23 mouse cellular contexts compared by ENCODE assay signal in the genomic region with DNA sequence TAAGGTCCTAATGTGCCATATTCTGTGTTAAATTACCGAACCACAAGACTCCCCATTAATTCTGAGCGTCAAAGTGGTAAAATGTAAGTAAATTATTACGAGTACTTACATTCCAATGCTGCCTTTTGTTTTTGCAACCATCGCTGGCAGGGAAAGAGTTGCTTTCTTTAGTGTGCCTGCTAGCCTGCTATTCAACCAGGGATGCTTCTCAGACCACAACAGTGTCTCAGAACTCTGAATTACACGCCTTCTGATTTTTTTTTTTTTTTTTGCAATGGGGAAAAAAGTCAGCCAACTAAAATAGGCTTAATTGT. TPM values are rescaled to one million over a fixed set of nuclear protein-coding genes. Genes with fewer than 3 reads are reported as not detected.
DNase-seq lines count a peak whose midpoint lies in the region; ATAC-seq and TF ChIP-seq lines count a peak whose summit lies in the region.
"Had no signal": no experiment of that assay in that cellular context is flagged by ENCODE, and none has a peak within 500 bp of the region (broad histone marks: within the 10 kb centered on the region; RNA-seq: fewer than 3 reads in every experiment).

No protein-coding gene starts in this region.

- no peak for TF ChIP-seq CTCF in forebrain, postnatal 0 days (IDR thresholded peaks at IDR 0.05; ENCODE audit: low read depth)
- no peak for TF ChIP-seq CTCF in heart, postnatal 0 days (IDR thresholded peaks at IDR 0.05; ENCODE audit: low read depth)
- TF ChIP-seq CTCF in brain, embryonic 14.5 days (IDR thresholded peaks at IDR 0.05; ENCODE audit: borderline replicate concordance, extremely low read depth, insufficient read depth, insufficient read length) = no peak
- no peak for TF ChIP-seq CTCF in midbrain, postnatal 0 days (IDR thresholded peaks at IDR 0.05)

- WGBS in forebrain, postnatal 0 days = 23% methylated on average over 5 of the region's 5 CpGs
- 80% methylated on average over 5 of the region's 5 CpGs for WGBS in forebrain, embryonic 10.5 days
- 39% methylated on average over 5 of the region's 5 CpGs for WGBS in heart, postnatal 0 days
- 42% methylated on average over 5 of the region's 5 CpGs for WGBS in midbrain, postnatal 0 days

- ATAC-seq in forebrain, postnatal 0 days = no peak
- ATAC-seq in heart, postnatal 0 days (ENCODE audit: insufficient read depth, low read depth) = peak; percentile 35; the same call in 1 of the 2 replicates
- ATAC-seq in midbrain, postnatal 0 days (ENCODE audit: low FRiP score) = no peak
- ATAC-seq: intestine, postnatal 0 days had no signal

- no peaks in the 10 kb centered on the region for H3K9me3 ChIP-seq in forebrain, postnatal 0 days (ENCODE audit: low read length)
- no peaks in the 10 kb centered on the region for H3K9me3 ChIP-seq in forebrain, embryonic 10.5 days
- H3K9me3 ChIP-seq in heart, postnatal 0 days (replicated peaks; ENCODE audit: control insufficient read depth, low read length) = no peaks in the 10 kb centered on the region
- H3K9me3 ChIP-seq in midbrain, postnatal 0 days (ENCODE audit: low read length) = no peaks in the 10 kb centered on the region
- H3K9me3 ChIP-seq: limb, embryonic 10.5 days had no signal

- peak; percentile 14 for DNase-seq in forebrain, postnatal 0 days
- no peak for DNase-seq in forebrain, embryonic 10.5 days (ENCODE audit: extremely low spot score, low spot score)
- no peak for DNase-seq in heart, postnatal 0 days (ENCODE audit: low spot score)
- DNase-seq in heart, postnatal 4 days = no peak
- DNase-seq in brain, embryonic 14.5 days (ENCODE audit: low read depth) = peak; percentile 52
- no peak for DNase-seq in midbrain, postnatal 0 days (ENCODE audit: low spot score)
- no peak for DNase-seq in cerebellum, adult 8-10 months
- DNase-seq: adrenal gland, adult 2 months; cerebellum, adult 11-12 months; cerebellum, postnatal 36 days; gastrocnemius, postnatal 14 days; heart, postnatal 36 days; lung, embryonic 14.5 days; retina, postnatal 1 day; thymus, postnatal 36 days had no signal

- H3K4me3 ChIP-seq in forebrain, postnatal 0 days (ENCODE audit: low read depth, low read length) = no peak overlapping the region
- no peak overlapping the region for H3K4me3 ChIP-seq in forebrain, embryonic 10.5 days
- H3K4me3 ChIP-seq in heart, postnatal 0 days (ENCODE audit: low read depth, low read length) = peak overlapping the region; percentile 24
- no peak overlapping the region for H3K4me3 ChIP-seq in midbrain, postnatal 0 days (ENCODE audit: low read depth, low read length)
- H3K4me3 ChIP-seq: erythroblast, embryonic 14.5 days; layer of hippocampus, adult 2 months; limb, embryonic 10.5 days had no signal

- no peaks in the 10 kb centered on the region for H3K36me3 ChIP-seq in forebrain, postnatal 0 days (ENCODE audit: insufficient read depth)
- no peaks in the 10 kb centered on the region for H3K36me3 ChIP-seq in forebrain, embryonic 10.5 days (replicated peaks)
- no peaks in the 10 kb centered on the region for H3K36me3 ChIP-seq in heart, postnatal 0 days (replicated peaks; ENCODE audit: control insufficient read depth, insufficient read depth, low read length)
- no peaks in the 10 kb centered on the region for H3K36me3 ChIP-seq in midbrain, postnatal 0 days (ENCODE audit: insufficient read depth, low read length)
- H3K36me3 ChIP-seq: limb, embryonic 10.5 days had no signal

- H3K27me3 ChIP-seq in forebrain, postnatal 0 days (ENCODE audit: insufficient read depth, low read length) = no peaks in the 10 kb centered on the region
- H3K27me3 ChIP-seq in forebrain, embryonic 10.5 days (ENCODE audit: poor library complexity, severe bottlenecking) = no peaks in the 10 kb centered on the region
- no peaks in the 10 kb centered on the region for H3K27me3 ChIP-seq in heart, postnatal 0 days (ENCODE audit: control insufficient read depth, insufficient read depth, low read length)
- H3K27me3 ChIP-seq in midbrain, postnatal 0 days (ENCODE audit: insufficient read depth, low read length) = no peaks in the 10 kb centered on the region
- H3K27me3 ChIP-seq: CH12.LX had no signal

- no peak overlapping the region for H3K27ac ChIP-seq in forebrain, postnatal 0 days (ENCODE audit: low read depth, low read length)
- no peak overlapping the region for H3K27ac ChIP-seq in forebrain, embryonic 10.5 days
- H3K27ac ChIP-seq in heart, postnatal 0 days (ENCODE audit: low read depth) = peak overlapping the region; percentile 96
- H3K27ac ChIP-seq in midbrain, postnatal 0 days (ENCODE audit: low read depth, low read length) = no peak overlapping the region
- H3K27ac ChIP-seq: layer of hippocampus, adult 2 months; limb, embryonic 10.5 days; macrophage had no signal

- H3K4me1 ChIP-seq in forebrain, postnatal 0 days (ENCODE audit: insufficient read depth) = no peaks in the 10 kb centered on the region
- H3K4me1 ChIP-seq in forebrain, embryonic 10.5 days = no peaks in the 10 kb centered on the region
- H3K4me1 ChIP-seq in heart, postnatal 0 days (ENCODE audit: control insufficient read depth, insufficient read depth) = peaks cover 6% of the 10 kb centered on the region; the same call in 1 of the 2 replicates
- no peaks in the 10 kb centered on the region for H3K4me1 ChIP-seq in midbrain, postnatal 0 days (ENCODE audit: insufficient read depth, low read length)
- H3K4me1 ChIP-seq: limb, embryonic 10.5 days had no signal

- TF ChIP-seq EP300 in heart, postnatal 0 days (IDR thresholded peaks at IDR 0.05; ENCODE audit: low read depth) = no peak

- TF ChIP-seq POLR2A in brain, embryonic 14.5 days (IDR thresholded peaks at IDR 0.05; ENCODE audit: borderline replicate concordance, extremely low read depth, insufficient read depth, insufficient read length, poor library complexity, severe bottlenecking) = no peak

- H3K9ac ChIP-seq in forebrain, postnatal 0 days = no peak overlapping the region
- 0 out of 2 replicates have a peak overlapping the region, but pooled peaks have one; percentile 37 for H3K9ac ChIP-seq in heart, postnatal 0 days (replicated peaks; ENCODE audit: low read depth, low read length)
- no peak overlapping the region for H3K9ac ChIP-seq in midbrain, postnatal 0 days (replicated peaks; ENCODE audit: low read length, poor library complexity, severe bottlenecking)
- H3K9ac ChIP-seq: lung, embryonic 14.5 days had no signal

- peak overlapping the region; percentile 29; the same call in 1 of the 2 replicates for H3K4me2 ChIP-seq in forebrain, postnatal 0 days (ENCODE audit: low read depth)
- H3K4me2 ChIP-seq in heart, postnatal 0 days (ENCODE audit: low read depth, low read length) = peak overlapping the region; percentile 56
- H3K4me2 ChIP-seq in midbrain, postnatal 0 days (ENCODE audit: low read depth, low read length, poor library complexity, severe bottlenecking) = 0 out of 2 replicates have a peak overlapping the region, but pooled peaks have one; percentile 9
- H3K4me2 ChIP-seq: liver, embryonic 11.5 days; lung, embryonic 14.5 days had no signal

RNA-seq across cellular contexts. Expression of a gene that starts 26.4 kb away (rescaled TPM):
- total RNA-seq in forebrain, postnatal 0 days (2014; rRNA removed) = 1.9 and 2.9 TPM in 2 replicates
- polyA plus RNA-seq in forebrain, postnatal 0 days (2015; fragmentation: Nextera tagmentation; extraction: Ambion mirVana) = 0.89 and 1.7 TPM in 2 replicates
- polyA plus RNA-seq in forebrain, embryonic 10.5 days (2016; fragmentation: Nextera tagmentation; extraction: Ambion mirVana) = 0.47 and 0.60 TPM in 2 replicates
- total RNA-seq in heart, postnatal 0 days (2014; rRNA removed; ENCODE audit: low replicate concordance) = 0.15 and 0.65 TPM in 2 replicates
- 0.34 and 0.51 TPM in 2 replicates for polyA plus RNA-seq in heart, postnatal 0 days (2015; fragmentation: Nextera tagmentation; extraction: Ambion mirVana)
- total RNA-seq in heart, postnatal 4 days (2021) = under 1 TPM; 0.62 to 0.72 TPM
- 1.5 and 4.3 TPM in 2 replicates for polyA plus RNA-seq in brain, embryonic 14.5 days (2012; rRNA removed)
- 6.1 and 7.2 TPM in 2 replicates for total RNA-seq in midbrain, postnatal 0 days (2014; rRNA removed)
- 3.8 and 4.9 TPM in 2 replicates for polyA plus RNA-seq in midbrain, postnatal 0 days (2015; fragmentation: Nextera tagmentation; extraction: Ambion mirVana)
- total RNA-seq: CH12.LX; neutrophil, adult 5-6 weeks had no signal
- polyA plus RNA-seq: erythroblast, embryonic 14.5 days; macrophage had no signal

Comparison
In these comparisons a context has a peak if more than half of its experiments do, and no peak if none do; other contexts are left out.
1. DNase-seq: peak in forebrain, postnatal 0 days (single experiment) and brain, embryonic 14.5 days (single experiment); none in forebrain, embryonic 10.5 days (single experiment), heart, postnatal 0 days (single experiment), heart, postnatal 4 days (single experiment), midbrain, postnatal 0 days (single experiment) and cerebellum, adult 8-10 months (single experiment).
2. Peak in every context shown above with its lines, with median percentiles within 50 percentile points of each other: H3K4me2 ChIP-seq.